Mouse (Mus musculus): ENCODE measurements at regions not wholly inside any gene's neighbourhood (a gene's known extent, or its start where the extent isn't known, plus 50 kb on each side); places are given as distances from the start of the nearest gene placed in this dataset.

DNA sequence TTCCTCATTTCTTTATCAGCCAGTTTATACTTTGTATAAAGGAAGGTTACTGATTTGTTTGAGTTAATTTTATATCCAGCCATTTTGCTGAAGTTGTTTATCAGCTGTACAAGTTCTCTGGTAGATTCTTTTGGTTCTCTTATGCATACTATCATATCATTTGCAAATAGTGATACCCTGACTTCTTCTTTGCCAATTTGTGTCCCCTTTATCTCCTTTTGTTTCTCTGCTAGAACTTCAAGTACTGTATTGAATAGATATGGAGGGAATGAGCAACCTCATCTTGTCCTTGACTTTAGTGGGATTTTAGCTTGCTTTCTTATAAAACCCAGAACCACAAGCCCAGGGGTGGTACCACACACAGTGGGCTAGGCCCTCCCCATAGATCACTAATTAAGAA lies 1711.1 kb downstream of the Diaph2 start:
- DNase-seq, result no peak
- Histone ChIP-seq H3K27me3 (ENCODE audit: control insufficient read depth, insufficient read depth, low read length) (no peaks in the 10 kb centered on the region), H3K4me1 (ENCODE audit: control insufficient read depth, insufficient read depth, low read length) (no peaks in the 10 kb centered on the region), H3K27ac (ENCODE audit: insufficient read depth, low read length) (no peak overlapping the region), H3K4me3 (replicated peaks; ENCODE audit: insufficient read depth, low read depth, low read length) (no peak overlapping the region)
- no peak for TF ChIP-seq CTCF (IDR thresholded peaks at IDR 0.05; ENCODE audit: borderline replicate concordance, insufficient read depth, low read depth, low read length)
- no peak for TF ChIP-seq POLR2A (IDR thresholded peaks at IDR 0.05; ENCODE audit: borderline replicate concordance, insufficient read depth, low read length)

DNA sequence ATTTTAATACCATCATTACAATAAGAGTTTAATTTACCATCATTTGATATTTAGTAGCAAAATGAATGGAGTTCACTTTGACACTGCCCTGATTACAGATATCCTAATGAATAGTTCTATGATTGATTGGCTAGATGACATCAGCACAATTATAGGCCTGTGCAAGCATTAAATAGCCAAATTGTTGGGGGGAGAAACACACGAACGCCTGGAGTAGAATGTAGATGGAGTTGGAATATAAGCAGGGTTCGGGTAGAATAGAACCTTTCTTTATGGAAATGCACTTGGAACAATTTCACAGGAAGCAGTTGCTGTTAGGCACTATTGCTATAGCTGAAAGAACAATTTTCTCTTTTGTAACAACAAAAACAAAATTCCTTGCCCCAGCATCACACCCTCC lies 1739.8 kb downstream of the Diaph2 start:
- WGBS, result 75% methylated on average over 3 of the region's 3 CpGs
- TF ChIP-seq POLR2A (IDR thresholded peaks at IDR 0.05; ENCODE audit: borderline replicate concordance, insufficient read depth, low read length) (no peak), CTCF (IDR thresholded peaks at IDR 0.05; ENCODE audit: borderline replicate concordance, insufficient read depth, low read depth, low read length) (no peak)
- no peaks in the 10 kb centered on the region for H3K4me1 ChIP-seq (ENCODE audit: control insufficient read depth, insufficient read depth, low read length)
- no peak for DNase-seq
- no peaks in the 10 kb centered on the region for H3K27me3 ChIP-seq (ENCODE audit: control insufficient read depth, insufficient read depth, low read length)
- no peak overlapping the region for H3K27ac ChIP-seq (ENCODE audit: insufficient read depth, low read length)
- no peak overlapping the region for H3K4me3 ChIP-seq (replicated peaks; ENCODE audit: insufficient read depth, low read depth, low read length)

DNA sequence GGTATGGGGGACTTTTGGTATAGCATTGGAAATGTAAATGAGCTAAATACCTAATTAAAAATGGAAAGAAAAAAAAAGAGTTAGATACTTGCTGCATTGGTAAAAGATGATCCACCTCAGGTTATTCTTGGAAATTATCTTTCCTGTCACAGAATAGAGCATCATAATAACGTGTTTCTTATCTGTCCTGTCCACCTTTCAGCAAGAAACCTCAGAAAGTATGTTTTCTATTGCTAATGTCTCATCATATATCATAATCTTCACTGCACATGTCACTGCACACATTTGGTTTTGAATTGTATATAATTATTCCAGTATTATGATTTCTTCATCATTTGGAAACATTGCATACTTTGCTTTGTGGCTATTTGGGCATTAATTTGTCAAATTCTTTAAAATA lies 1751.9 kb downstream of the Diaph2 start:
- 68% methylated on average over 1 of the region's 1 CpGs for WGBS
- DNase-seq, result no peak
- no peak for TF ChIP-seq CTCF (IDR thresholded peaks at IDR 0.05; ENCODE audit: borderline replicate concordance, insufficient read depth, low read depth, low read length)
- no peak for TF ChIP-seq POLR2A (IDR thresholded peaks at IDR 0.05; ENCODE audit: borderline replicate concordance, insufficient read depth, low read length)
- no peaks in the 10 kb centered on the region for H3K4me1 ChIP-seq (ENCODE audit: control insufficient read depth, insufficient read depth, low read length)
- H3K4me3 ChIP-seq (replicated peaks; ENCODE audit: insufficient read depth, low read depth, low read length), result no peak overlapping the region
- no peak overlapping the region for H3K27ac ChIP-seq (ENCODE audit: insufficient read depth, low read length)
- no peaks in the 10 kb centered on the region for H3K27me3 ChIP-seq (ENCODE audit: control insufficient read depth, insufficient read depth, low read length)

DNA sequence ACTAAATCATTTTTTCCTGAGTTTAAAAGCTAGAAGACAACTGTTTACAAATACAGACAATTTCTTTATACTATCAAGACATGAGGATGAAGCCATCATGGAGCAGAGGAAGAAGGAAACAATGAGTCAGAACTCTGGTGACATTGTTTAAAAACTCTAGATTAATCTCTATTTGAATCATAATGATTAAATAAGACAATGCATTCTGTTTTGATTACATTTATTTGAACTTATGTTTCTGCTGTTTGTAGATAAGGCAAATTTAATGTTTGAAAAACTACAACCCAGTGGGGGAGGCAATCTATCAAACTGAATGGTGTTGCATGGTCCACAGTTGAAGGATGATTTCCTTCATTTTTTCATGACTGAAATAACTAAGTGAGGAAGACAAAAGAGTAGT lies 1757.3 kb downstream of the Diaph2 start:
- no peaks in the 10 kb centered on the region for H3K27me3 ChIP-seq (ENCODE audit: control insufficient read depth, insufficient read depth, low read length)
- DNase-seq, result no peak
- TF ChIP-seq CTCF (IDR thresholded peaks at IDR 0.05; ENCODE audit: borderline replicate concordance, insufficient read depth, low read depth, low read length), result no peak
- no peak for TF ChIP-seq POLR2A (IDR thresholded peaks at IDR 0.05; ENCODE audit: borderline replicate concordance, insufficient read depth, low read length)
- H3K4me3 ChIP-seq (replicated peaks; ENCODE audit: insufficient read depth, low read depth, low read length), result no peak overlapping the region
- H3K4me1 ChIP-seq (ENCODE audit: control insufficient read depth, insufficient read depth, low read length), result no peaks in the 10 kb centered on the region
- H3K27ac ChIP-seq (ENCODE audit: insufficient read depth, low read length), result no peak overlapping the region
